Mouse (Mus musculus) ES-Bruce4 (cell line): ENCODE results near the gene Rab4a. TPM values are rescaled to one million over a fixed set of nuclear protein-coding genes. Genes with fewer than 3 reads are reported as not detected.

Experiments
- H3K27ac ChIP-seq: 2 replicates; pipeline ENCODE4 v1.5.1; 2012; ENCODE audit warnings: low read length, inconsistent platforms; ENCODE audit not compliant: insufficient read depth
- H3K27me3 ChIP-seq: 2 replicates; pipeline ENCODE4 v1.6.1; 2012; ENCODE audit warnings: mild to moderate bottlenecking, low read length, inconsistent platforms; ENCODE audit not compliant: control insufficient read depth, poor library complexity, insufficient read depth, severe bottlenecking
- H3K36me3 ChIP-seq: 2 replicates; pipeline ENCODE4 v1.6.1; 2012; ENCODE audit warnings: inconsistent platforms, mild to moderate bottlenecking, low read length, moderate library complexity; ENCODE audit not compliant: control insufficient read depth, poor library complexity, insufficient read depth, severe bottlenecking
- H3K4me1 ChIP-seq: one replicate; pipeline ENCODE4 v1.8.1; 2011; ENCODE audit warnings: low read length; ENCODE audit not compliant: control insufficient read depth, insufficient read depth
- H3K4me3 ChIP-seq: 2 replicates; pipeline ENCODE4 v1.5.1; 2011; ENCODE audit warnings: low read depth, mild to moderate bottlenecking, low read length
- H3K9ac ChIP-seq: 2 replicates; pipeline ENCODE4 v1.6.1; 2012; ENCODE audit warnings: low read depth, mild to moderate bottlenecking, inconsistent platforms; ENCODE audit not compliant: poor library complexity, severe bottlenecking
- H3K9me3 ChIP-seq: replicated peaks from 2 replicates; pipeline ENCODE4 v1.6.1; 2012; ENCODE audit warnings: mild to moderate bottlenecking, low read length, inconsistent platforms; ENCODE audit not compliant: control insufficient read depth, poor library complexity, insufficient read depth, severe bottlenecking
- CTCF ChIP-seq: IDR thresholded peaks from one replicate; pipeline ENCODE4 v1.8.1; 2011; ENCODE audit warnings: low read depth, low read length
- EP300 ChIP-seq: IDR thresholded peaks from 2 replicates; pipeline ENCODE4 v1.6.1; 2011; ENCODE audit warnings: low read depth, low read length; ENCODE audit not compliant: insufficient read depth
- POLR2A ChIP-seq: IDR thresholded peaks from one replicate; pipeline ENCODE4 v1.8.1; 2011; ENCODE audit warnings: low read length; ENCODE audit not compliant: insufficient read depth
- polyA plus RNA-seq: library from polyadenylated mRNA; stranded (reverse); fragments of >200 nt; gene quantifications from 2 replicates; pipeline ENCODE4 v1.2.4, GENCODE M21; 2011; ENCODE audit warnings: low read depth; ENCODE audit not compliant: missing spikeins, insufficient read depth, insufficient read length

Rab4a gene
- polyA plus RNA-seq, 1 experiment: 26.1 TPM

GRCm38 (mm10) chr8:123827523-123827922 lies 21.7 kb downstream of the Rab4a start:
- no peak overlapping the region for H3K27ac ChIP-seq
- H3K9ac ChIP-seq: no peak overlapping the region
- peaks cover 18% of the 10 kb centered on the region for H3K36me3 ChIP-seq

GRCm38 (mm10) chr8:123832757-123833156 lies 27.0 kb downstream of the Rab4a start:
- H3K4me3 ChIP-seq: no peak overlapping the region
- H3K4me1 ChIP-seq: no peaks in the 10 kb centered on the region
- TF ChIP-seq POLR2A: no peak
- peak; percentile 67 for TF ChIP-seq CTCF
- no peak for TF ChIP-seq EP300
- H3K27me3 ChIP-seq: no peaks in the 10 kb centered on the region
- H3K27ac ChIP-seq: no peak overlapping the region
- no peaks in the 10 kb centered on the region for H3K9me3 ChIP-seq
- no peak overlapping the region for H3K9ac ChIP-seq
- H3K36me3 ChIP-seq: peaks cover 30% of the 10 kb centered on the region

More at GRCm38 (mm10) chr8:123827523-123827922, 21.7 kb downstream of the Rab4a start:
- Histone ChIP-seq H3K27me3 (no peaks in the 10 kb centered on the region), H3K4me1 (no peaks in the 10 kb centered on the region), H3K4me3 (no peak overlapping the region), H3K9me3 (no peaks in the 10 kb centered on the region; the same call in 1 of the 2 replicates)
- TF ChIP-seq POLR2A (no peak), EP300 (no peak), CTCF (no peak)

GRCm38 (mm10) chr8:123835451-123835850 lies 29.7 kb downstream of the Rab4a start:
- H3K36me3 ChIP-seq: peaks cover 18% of the 10 kb centered on the region
- no peak overlapping the region for H3K27ac ChIP-seq
- no peaks in the 10 kb centered on the region for H3K9me3 ChIP-seq
- no peaks in the 10 kb centered on the region for H3K27me3 ChIP-seq
- no peak overlapping the region for H3K4me3 ChIP-seq
- peak; percentile 78 for TF ChIP-seq CTCF
- no peak for TF ChIP-seq POLR2A
- H3K4me1 ChIP-seq: no peaks in the 10 kb centered on the region
- no peak overlapping the region for H3K9ac ChIP-seq

GRCm38 (mm10) chr8:123836354-123836753 lies 30.6 kb downstream of the Rab4a start:
- H3K27me3 ChIP-seq: no peaks in the 10 kb centered on the region
- TF ChIP-seq CTCF (no peak), EP300 (no peak), POLR2A (no peak)
- H3K9ac ChIP-seq: no peak overlapping the region
- H3K36me3 ChIP-seq: peaks cover 17% of the 10 kb centered on the region
- H3K4me3 ChIP-seq: no peak overlapping the region
- H3K9me3 ChIP-seq: no peaks in the 10 kb centered on the region
- no peak overlapping the region for H3K27ac ChIP-seq
- no peaks in the 10 kb centered on the region for H3K4me1 ChIP-seq

GRCm38 (mm10) chr8:123838496-123838895 lies 32.7 kb downstream of the Rab4a start:
- TF ChIP-seq CTCF: no peak
- no peak for TF ChIP-seq POLR2A
- TF ChIP-seq EP300: no peak
- H3K27ac ChIP-seq: no peak overlapping the region
- no peaks in the 10 kb centered on the region for H3K9me3 ChIP-seq
- H3K9ac ChIP-seq: no peak overlapping the region
- H3K4me1 ChIP-seq: no peaks in the 10 kb centered on the region
- no peak overlapping the region for H3K4me3 ChIP-seq
- H3K36me3 ChIP-seq: peaks cover 7% of the 10 kb centered on the region
- no peaks in the 10 kb centered on the region for H3K27me3 ChIP-seq

GRCm38 (mm10) chr8:123840578-123841345 lies 35.0 kb downstream of the Rab4a start:
- Histone ChIP-seq H3K36me3 (0 out of 2 replicates have a peak, but pooled peaks cover 2% of the 10 kb centered on the region), H3K4me1 (peaks cover 1% of the 10 kb centered on the region), H3K9me3 (no peaks in the 10 kb centered on the region), H3K27me3 (no peaks in the 10 kb centered on the region), H3K9ac (no peak overlapping the region), H3K4me3 (no peak overlapping the region), H3K27ac (no peak overlapping the region)
- TF ChIP-seq CTCF: no peak
- no peak for TF ChIP-seq EP300
- TF ChIP-seq POLR2A: no peak
